Mouse (Mus musculus): ENCODE results near the gene B4gat1. TPM values are rescaled to one million over a fixed set of nuclear protein-coding genes. Genes with fewer than 3 reads are reported as not detected.

The B4gat1 gene
- 93.7 and 101 TPM in 2 replicates for polyA plus RNA-seq (2014; fragmentation: Nextera tagmentation; extraction: Ambion mirVana)

DNA sequence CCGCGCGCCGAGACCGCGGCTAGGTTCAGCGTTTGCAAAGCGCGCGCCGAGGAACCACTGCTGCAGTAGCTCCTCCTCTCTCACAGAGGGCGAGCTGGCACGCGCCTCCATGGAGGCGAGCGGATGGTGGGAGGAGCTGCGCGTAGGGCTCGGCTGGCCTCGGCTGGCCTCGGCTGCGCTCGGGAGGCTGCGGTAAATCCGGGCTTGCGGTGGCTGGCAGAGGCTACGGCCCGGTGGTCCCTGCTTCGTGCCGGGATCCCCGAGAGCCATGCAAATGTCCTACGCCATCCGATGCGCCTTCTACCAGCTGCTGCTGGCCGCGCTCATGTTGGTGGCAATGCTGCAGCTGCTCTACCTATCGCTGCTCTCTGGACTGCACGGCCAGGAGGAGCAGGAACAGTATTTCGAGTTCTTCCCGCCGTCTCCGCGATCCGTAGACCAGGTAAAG, at the start of gene B4gat1, which contains the start of gene AC124502.3:
Gene B4gat1, plus strand, starts transcription at position 118 of the 448 bp plus-strand sequence.
Gene AC124502.3, plus strand, starts transcription at position 183 of the 448 bp plus-strand sequence.
- Histone ChIP-seq H3K9me3 (ENCODE audit: control insufficient read depth, low read length) (no peaks in the 10 kb centered on the region), H3K27me3 (ENCODE audit: control insufficient read depth, insufficient read depth, low read length) (no peaks in the 10 kb centered on the region), H3K4me3 (replicated peaks; ENCODE audit: low read length) (peak within 1 kb of the TSS; percentile 80), H3K4me2 (replicated peaks) (peak within 1 kb of the TSS; percentile 96), H3K36me3 (replicated peaks; ENCODE audit: control insufficient read depth, insufficient read depth) (peaks cover 14% of the 10 kb centered on the region), H3K27ac (peak within 1 kb of the TSS; percentile 86), H3K4me1 (replicated peaks; ENCODE audit: control insufficient read depth, insufficient read depth, low read length) (peaks cover 27% of the 10 kb centered on the region), H3K9ac (peak within 1 kb of the TSS; percentile 87)
- peak; percentile 92 for DNase-seq (ENCODE audit: low spot score)
- peak; percentile 91 for ATAC-seq (ENCODE audit: low FRiP score)
- WGBS, result under 1% methylated on average over 43 of the region's 44 CpGs

DNA sequence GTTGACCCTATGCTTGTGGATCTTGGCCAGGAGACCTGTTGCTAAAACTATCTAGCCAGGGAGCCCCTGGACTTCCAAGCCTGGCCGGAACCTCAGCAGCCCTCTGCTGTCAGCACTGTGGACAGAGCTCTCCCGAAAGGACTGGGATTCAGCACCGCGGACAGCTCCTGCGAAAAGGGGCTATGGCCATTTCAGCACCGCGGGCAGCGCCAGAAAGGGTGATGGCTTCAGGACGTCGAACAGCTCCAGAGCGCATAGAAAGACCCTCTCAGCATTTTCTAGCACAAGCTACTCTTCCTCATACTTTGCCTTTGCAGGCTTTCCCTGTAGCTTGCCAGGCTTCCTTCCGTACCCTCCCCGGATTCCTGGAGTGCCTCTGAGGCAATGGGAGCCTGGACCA, 49.6 kb upstream of the B4gat1 start:
- peaks cover 76% of the 10 kb centered on the region for H3K27me3 ChIP-seq (ENCODE audit: control insufficient read depth, insufficient read depth, low read length)
- H3K27ac ChIP-seq, result no peak overlapping the region
- 4% methylated on average over 13 of the region's 13 CpGs for WGBS
- peak overlapping the region; percentile 50 for H3K4me3 ChIP-seq (replicated peaks; ENCODE audit: low read length)
- H3K4me2 ChIP-seq (replicated peaks), result peak overlapping the region; percentile 83
- peaks cover 28% of the 10 kb centered on the region for H3K4me1 ChIP-seq (replicated peaks; ENCODE audit: control insufficient read depth, insufficient read depth, low read length)
- peak overlapping the region; percentile 71 for H3K9ac ChIP-seq
- no peaks in the 10 kb centered on the region for H3K9me3 ChIP-seq (ENCODE audit: control insufficient read depth, low read length)
- DNase-seq (ENCODE audit: low spot score) (peak; percentile 78), ATAC-seq (ENCODE audit: low FRiP score) (no peak)
- peaks cover 14% of the 10 kb centered on the region; the same call in 1 of the 2 replicates for H3K36me3 ChIP-seq (replicated peaks; ENCODE audit: control insufficient read depth, insufficient read depth)

DNA sequence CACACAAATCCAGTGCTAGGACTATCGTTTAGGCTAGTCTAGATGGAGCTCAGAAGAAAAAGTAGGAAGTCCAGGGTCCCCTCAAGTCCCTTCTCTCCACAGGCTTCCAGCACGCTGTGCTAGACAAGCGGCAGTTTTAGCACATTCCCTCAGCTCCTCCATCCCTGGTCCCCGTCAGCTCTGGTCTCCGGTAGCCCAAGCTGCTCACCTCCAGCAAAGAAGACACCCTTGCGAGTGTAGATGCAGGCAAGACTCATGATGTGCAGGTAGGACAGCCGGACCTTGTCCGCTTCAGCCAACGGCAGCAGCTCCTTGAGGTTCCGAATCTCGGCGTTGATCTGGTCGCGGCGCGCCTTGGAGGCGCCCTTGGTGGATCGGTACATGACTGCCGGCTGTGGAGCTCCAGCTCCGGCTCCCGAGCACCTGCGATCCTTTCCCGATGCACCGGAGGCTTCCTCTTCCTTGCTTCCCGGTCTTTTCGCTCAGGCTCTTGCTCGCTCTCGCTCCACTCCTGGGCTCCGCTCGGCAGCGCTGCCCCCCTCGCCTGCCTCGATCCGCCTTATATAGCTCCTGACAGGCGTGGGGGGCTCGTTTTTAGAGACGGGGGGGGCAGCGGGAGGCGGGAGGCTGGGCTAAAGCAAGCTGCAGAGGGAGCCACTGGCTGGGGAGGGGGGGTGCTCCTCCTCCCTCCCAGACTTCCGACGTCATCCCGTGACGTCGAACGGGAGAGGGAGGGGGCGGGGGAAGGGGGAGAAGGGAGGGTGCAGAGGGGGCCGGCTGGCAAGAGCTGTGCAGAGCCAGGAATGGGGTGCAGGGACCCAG, 49.0 kb upstream of the B4gat1 start:
- peak overlapping the region; percentile 71 for H3K9ac ChIP-seq
- DNase-seq (ENCODE audit: low spot score), result peak; percentile 80
- peak overlapping the region; percentile 50 for H3K4me3 ChIP-seq (replicated peaks; ENCODE audit: low read length)
- 9% methylated on average over 44 of the region's 47 CpGs for WGBS
- no peaks in the 10 kb centered on the region for H3K9me3 ChIP-seq (ENCODE audit: control insufficient read depth, low read length)
- peaks cover 10% of the 10 kb centered on the region; the same call in 1 of the 2 replicates for H3K36me3 ChIP-seq (replicated peaks; ENCODE audit: control insufficient read depth, insufficient read depth)
- H3K27ac ChIP-seq, result peak overlapping the region; percentile 76
- peak overlapping the region; percentile 83 for H3K4me2 ChIP-seq (replicated peaks)
- peak; percentile 83 for ATAC-seq (ENCODE audit: low FRiP score)
- peaks cover 34% of the 10 kb centered on the region for H3K4me1 ChIP-seq (replicated peaks; ENCODE audit: control insufficient read depth, insufficient read depth, low read length)
- peaks cover 69% of the 10 kb centered on the region for H3K27me3 ChIP-seq (ENCODE audit: control insufficient read depth, insufficient read depth, low read length)

DNA sequence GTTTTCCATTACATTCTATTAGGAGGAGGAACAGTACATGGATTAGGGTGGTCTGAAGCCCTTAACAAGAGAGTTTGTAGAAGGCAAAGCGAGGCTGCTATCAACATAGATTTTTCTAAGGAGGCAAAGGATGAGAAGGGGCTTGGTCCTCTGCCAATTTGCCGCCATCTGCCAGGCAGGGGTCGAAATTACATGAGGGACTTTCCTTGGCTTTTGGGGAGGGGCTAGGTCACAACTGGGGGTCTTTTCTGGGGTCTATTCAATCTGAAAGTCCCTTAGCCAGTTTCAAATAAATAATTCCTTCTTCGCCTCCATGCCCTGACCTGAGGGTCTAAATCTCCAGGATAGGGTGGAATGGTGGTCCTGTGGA, 48.4 kb upstream of the B4gat1 start, which contains the start of gene Npas4:
Gene Npas4, minus strand, starts transcription at position 61 of the 370 bp plus-strand sequence.
- Histone ChIP-seq H3K4me1 (replicated peaks; ENCODE audit: control insufficient read depth, insufficient read depth, low read length) (peaks cover 34% of the 10 kb centered on the region), H3K9ac (peak within 1 kb of the TSS; percentile 71), H3K36me3 (replicated peaks; ENCODE audit: control insufficient read depth, insufficient read depth) (peaks cover 9% of the 10 kb centered on the region; the same call in 1 of the 2 replicates), H3K27ac (peak within 1 kb of the TSS; percentile 76), H3K4me2 (replicated peaks) (peak within 1 kb of the TSS; percentile 83), H3K27me3 (ENCODE audit: control insufficient read depth, insufficient read depth, low read length) (peaks cover 63% of the 10 kb centered on the region), H3K4me3 (replicated peaks; ENCODE audit: low read length) (peak within 1 kb of the TSS; percentile 50), H3K9me3 (ENCODE audit: control insufficient read depth, low read length) (no peaks in the 10 kb centered on the region)
- DNase-seq (ENCODE audit: low spot score) (no peak), ATAC-seq (ENCODE audit: low FRiP score) (no peak)
- 16% methylated on average over 4 of the region's 4 CpGs for WGBS

DNA sequence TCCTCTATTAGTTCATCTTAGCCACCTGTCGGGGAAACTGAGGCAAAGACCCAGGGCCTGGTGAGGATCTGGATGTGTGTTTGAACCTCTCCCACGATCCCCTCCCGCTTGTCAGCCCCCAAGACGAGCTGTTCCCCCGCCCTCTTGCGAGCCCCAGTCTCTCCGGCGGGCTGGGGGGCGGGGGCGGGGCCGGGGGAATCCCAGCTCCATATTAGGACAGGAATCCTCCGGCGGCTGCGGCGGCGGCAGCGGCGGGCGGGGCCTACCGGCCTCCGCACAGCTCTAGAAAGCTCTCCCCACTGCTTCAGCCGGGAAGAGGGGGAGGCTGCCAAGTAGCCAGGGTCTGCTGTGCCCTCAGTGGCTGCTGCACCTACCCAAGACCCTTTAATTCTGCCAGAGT, 47.9 kb upstream of the B4gat1 start:
- Histone ChIP-seq H3K36me3 (replicated peaks; ENCODE audit: control insufficient read depth, insufficient read depth) (peaks cover 9% of the 10 kb centered on the region; the same call in 1 of the 2 replicates), H3K4me3 (replicated peaks; ENCODE audit: low read length) (peak overlapping the region; percentile 50), H3K4me2 (replicated peaks) (peak overlapping the region; percentile 83), H3K27ac (no peak overlapping the region; the same call in 1 of the 2 replicates), H3K9ac (peak overlapping the region; percentile 71; the same call in 1 of the 2 replicates), H3K27me3 (ENCODE audit: control insufficient read depth, insufficient read depth, low read length) (peaks cover 59% of the 10 kb centered on the region), H3K9me3 (ENCODE audit: control insufficient read depth, low read length) (no peaks in the 10 kb centered on the region), H3K4me1 (replicated peaks; ENCODE audit: control insufficient read depth, insufficient read depth, low read length) (peaks cover 34% of the 10 kb centered on the region)
- no peak for ATAC-seq (ENCODE audit: low FRiP score)
- no peak for DNase-seq (ENCODE audit: low spot score)
- WGBS, result 2% methylated on average over 20 of the region's 22 CpGs

DNA sequence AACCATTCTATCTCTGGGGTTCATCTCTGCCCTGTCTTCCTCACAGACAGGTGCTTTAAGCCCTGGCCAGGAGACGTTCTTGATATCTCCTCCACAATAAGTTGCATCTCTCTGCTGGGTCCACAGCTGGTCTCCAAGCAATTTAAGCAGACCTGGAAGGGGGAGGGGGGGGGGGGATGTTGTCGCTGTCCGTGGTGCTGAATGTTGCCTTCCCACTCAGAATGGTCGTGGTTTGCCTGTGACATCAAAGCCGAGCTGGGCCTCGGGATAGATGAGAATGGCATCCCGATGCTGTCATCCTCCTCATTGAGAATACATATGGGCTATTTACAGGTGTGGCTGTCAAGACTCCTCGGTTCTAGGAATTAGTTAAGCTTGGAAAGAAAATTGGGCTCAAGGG, 46.3 kb upstream of the B4gat1 start:
- Histone ChIP-seq H3K4me1 (replicated peaks; ENCODE audit: control insufficient read depth, insufficient read depth, low read length) (peaks cover 34% of the 10 kb centered on the region), H3K27ac (no peak overlapping the region), H3K4me2 (replicated peaks) (no peak overlapping the region), H3K4me3 (replicated peaks; ENCODE audit: low read length) (no peak overlapping the region), H3K36me3 (replicated peaks; ENCODE audit: control insufficient read depth, insufficient read depth) (no peaks in the 10 kb centered on the region), H3K27me3 (ENCODE audit: control insufficient read depth, insufficient read depth, low read length) (peaks cover 44% of the 10 kb centered on the region), H3K9me3 (ENCODE audit: control insufficient read depth, low read length) (no peaks in the 10 kb centered on the region), H3K9ac (no peak overlapping the region)
- whole genome bisulfite sequencing, result 16% methylated on average over 8 of the region's 8 CpGs
- ATAC-seq (ENCODE audit: low FRiP score), result no peak
- no peak for DNase-seq (ENCODE audit: low spot score)

DNA sequence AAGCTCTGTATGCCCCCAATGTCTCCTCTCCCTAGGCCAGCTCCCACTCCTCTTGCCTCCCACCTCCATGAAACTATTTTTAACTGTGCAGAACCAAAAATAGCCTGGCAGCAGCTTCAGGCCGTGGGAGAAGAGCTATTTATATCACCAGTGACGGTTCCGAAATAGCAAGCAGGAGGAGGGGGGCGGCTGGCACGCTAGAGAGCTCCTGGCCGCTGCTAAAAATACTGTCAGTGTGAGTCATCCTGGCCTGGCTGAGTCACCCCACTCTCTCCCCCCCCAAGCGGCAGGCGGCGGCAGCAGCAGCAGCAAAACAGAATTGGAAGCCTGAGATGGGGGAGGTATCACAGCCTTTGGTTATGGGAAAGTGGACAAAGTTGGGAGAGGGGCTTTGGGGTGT, 45.7 kb upstream of the B4gat1 start:
- Histone ChIP-seq H3K27me3 (ENCODE audit: control insufficient read depth, insufficient read depth, low read length) (peaks cover 39% of the 10 kb centered on the region), H3K4me3 (replicated peaks; ENCODE audit: low read length) (no peak overlapping the region), H3K9ac (no peak overlapping the region), H3K36me3 (replicated peaks; ENCODE audit: control insufficient read depth, insufficient read depth) (no peaks in the 10 kb centered on the region), H3K4me1 (replicated peaks; ENCODE audit: control insufficient read depth, insufficient read depth, low read length) (peaks cover 36% of the 10 kb centered on the region), H3K4me2 (replicated peaks) (no peak overlapping the region), H3K27ac (no peak overlapping the region), H3K9me3 (ENCODE audit: control insufficient read depth, low read length) (no peaks in the 10 kb centered on the region)
- WGBS, result 4% methylated on average over 9 of the region's 9 CpGs
- ATAC-seq (ENCODE audit: low FRiP score) (no peak), DNase-seq (ENCODE audit: low spot score) (no peak)

DNA sequence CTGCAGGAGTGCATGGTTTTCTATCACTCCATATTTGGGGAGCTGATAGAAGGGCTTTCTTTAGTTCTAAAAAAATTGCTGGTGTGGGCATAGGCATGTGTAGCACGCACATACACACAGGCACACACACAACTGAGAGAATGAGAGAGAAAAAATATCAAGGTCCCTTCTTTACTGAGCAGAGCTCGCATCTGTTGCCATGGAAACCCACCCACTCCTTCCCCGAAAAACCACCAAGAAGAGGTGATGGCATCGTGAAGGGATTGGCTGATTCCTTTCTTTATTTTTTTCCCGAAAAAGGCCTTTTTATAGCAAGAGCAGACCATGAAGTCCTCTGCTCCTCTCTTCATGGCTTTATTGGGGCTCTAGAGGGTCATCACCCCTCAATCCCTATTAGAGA, 44.6 kb upstream of the B4gat1 start:
- no peaks in the 10 kb centered on the region for H3K36me3 ChIP-seq (replicated peaks; ENCODE audit: control insufficient read depth, insufficient read depth)
- no peak for ATAC-seq (ENCODE audit: low FRiP score)
- H3K4me3 ChIP-seq (replicated peaks; ENCODE audit: low read length), result no peak overlapping the region
- H3K27ac ChIP-seq, result peak overlapping the region; percentile 40; the same call in 1 of the 2 replicates
- no peak overlapping the region for H3K9ac ChIP-seq
- H3K27me3 ChIP-seq (ENCODE audit: control insufficient read depth, insufficient read depth, low read length), result peaks cover 30% of the 10 kb centered on the region
- no peaks in the 10 kb centered on the region for H3K9me3 ChIP-seq (ENCODE audit: control insufficient read depth, low read length)
- H3K4me1 ChIP-seq (replicated peaks; ENCODE audit: control insufficient read depth, insufficient read depth, low read length), result peaks cover 42% of the 10 kb centered on the region
- no peak for DNase-seq (ENCODE audit: low spot score)
- 45% methylated on average over 5 of the region's 5 CpGs for WGBS
- H3K4me2 ChIP-seq (replicated peaks), result 0 out of 2 replicates have a peak overlapping the region, but pooled peaks have one; percentile 2

DNA sequence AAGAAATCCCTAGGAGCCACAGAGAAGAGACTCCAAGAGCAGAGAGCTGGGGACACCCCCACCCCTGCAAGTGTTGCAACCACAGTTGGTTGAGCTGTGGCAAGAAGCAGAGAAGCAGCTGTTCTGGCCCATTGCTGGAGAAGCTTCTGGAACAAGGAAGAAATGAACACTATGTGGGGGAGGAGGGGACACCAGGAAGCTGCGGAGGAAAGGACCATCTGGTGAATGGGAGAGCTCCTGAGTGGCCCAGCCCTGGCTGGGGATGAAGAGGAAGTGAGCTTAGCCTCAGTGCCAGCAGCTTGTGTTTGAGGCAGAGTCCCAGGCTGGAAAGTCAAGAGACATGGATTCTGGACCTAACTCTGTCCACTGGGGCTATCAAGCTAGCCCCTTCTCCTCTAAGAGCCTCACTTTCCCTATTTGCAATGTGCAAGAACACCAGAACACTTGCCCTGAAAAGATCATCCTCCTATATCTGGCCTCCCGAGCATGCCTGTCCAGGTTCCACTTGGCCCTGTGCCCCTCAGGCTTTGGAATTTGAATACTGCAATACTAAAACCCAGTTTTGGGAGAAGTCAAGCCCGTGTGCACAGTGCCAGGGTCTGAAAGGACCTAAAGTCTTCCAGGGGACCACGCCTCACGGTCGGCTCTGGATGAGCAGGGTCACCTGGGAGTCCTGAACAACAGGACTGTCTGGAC, 39.0 kb upstream of the B4gat1 start:
- Histone ChIP-seq H3K4me3 (replicated peaks; ENCODE audit: low read length) (no peak overlapping the region), H3K4me1 (replicated peaks; ENCODE audit: control insufficient read depth, insufficient read depth, low read length) (peaks cover 30% of the 10 kb centered on the region), H3K9ac (no peak overlapping the region), H3K27ac (no peak overlapping the region), H3K27me3 (ENCODE audit: control insufficient read depth, insufficient read depth, low read length) (no peaks in the 10 kb centered on the region; the same call in 1 of the 2 replicates), H3K36me3 (replicated peaks; ENCODE audit: control insufficient read depth, insufficient read depth) (no peaks in the 10 kb centered on the region), H3K9me3 (ENCODE audit: control insufficient read depth, low read length) (no peaks in the 10 kb centered on the region), H3K4me2 (replicated peaks) (peak overlapping the region; percentile 20; the same call in 1 of the 2 replicates)
- DNase-seq (ENCODE audit: low spot score), result no peak
- no peak for ATAC-seq (ENCODE audit: low FRiP score)
- 76% methylated on average over 6 of the region's 6 CpGs for WGBS
